Mouse (Mus musculus): Measurements from ENCODE around the gene B4galt3. TPM values are rescaled to one million over a fixed set of nuclear protein-coding genes. Genes with fewer than 3 reads are reported as not detected.
"Not testable (repeated sequence)": the region's sequence is repeated elsewhere in the genome, so short reads cannot be mapped to it uniquely, and the experiment has no call there.

Gene B4galt3
- total RNA-seq, 2 experiments from 2014 or later = 59.7 to 64.1 TPM

DNA sequence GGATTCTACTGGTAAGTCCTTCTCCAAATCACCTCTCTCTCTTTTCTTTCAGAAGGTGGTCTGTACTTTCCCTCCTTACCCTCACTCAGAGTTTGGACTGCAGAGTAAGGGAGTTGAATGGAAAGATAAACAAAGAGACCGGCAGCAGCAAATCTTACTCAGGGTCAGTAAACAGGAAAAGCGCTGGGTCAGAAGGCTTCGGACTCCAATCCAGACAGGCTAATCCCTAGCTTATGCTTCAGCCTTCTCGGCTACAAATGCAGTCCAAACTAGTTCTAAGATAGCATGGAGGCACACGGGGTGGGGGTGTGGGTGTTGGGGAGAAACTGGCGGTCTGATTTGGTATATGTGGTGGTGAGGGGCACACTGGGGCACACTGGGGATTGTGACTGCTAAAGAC, 32.7 kb upstream of the B4galt3 start:
- intact Hi-C loops (cut with DNase I) = no loop called here

DNA sequence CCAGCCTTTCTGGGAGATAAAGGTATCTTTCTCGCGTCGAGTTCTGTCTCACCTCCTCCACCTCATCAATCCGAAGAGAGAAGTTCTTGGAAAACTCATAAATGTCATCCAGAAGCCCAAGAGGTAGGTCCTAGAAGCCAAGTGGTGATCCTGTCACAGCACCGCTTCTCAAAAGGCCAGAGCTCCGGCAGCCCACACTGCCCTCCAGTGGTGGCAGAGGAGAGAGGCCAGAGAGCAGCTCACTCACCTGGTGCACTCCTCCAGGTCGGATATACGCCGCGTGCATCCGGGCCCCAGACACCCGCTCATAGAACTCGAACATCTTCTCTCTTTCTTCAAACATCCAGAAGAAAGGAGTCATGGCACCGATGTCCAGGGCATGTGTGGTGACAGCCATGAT, 31.7 kb upstream of the B4galt3 start:
- peak in 1 of 2 experiments; percentile 69 for DNase-seq (ENCODE audit: extremely low spot score in 1 of 2, low spot score in 2 of 2)
- intact Hi-C loops (cut with DNase I) = no loop called here

More for the DNA sequence above, 32.7 kb upstream of the B4galt3 start:
- no peak for DNase-seq (ENCODE audit: extremely low spot score in 1 of 2, low spot score in 2 of 2)

DNA sequence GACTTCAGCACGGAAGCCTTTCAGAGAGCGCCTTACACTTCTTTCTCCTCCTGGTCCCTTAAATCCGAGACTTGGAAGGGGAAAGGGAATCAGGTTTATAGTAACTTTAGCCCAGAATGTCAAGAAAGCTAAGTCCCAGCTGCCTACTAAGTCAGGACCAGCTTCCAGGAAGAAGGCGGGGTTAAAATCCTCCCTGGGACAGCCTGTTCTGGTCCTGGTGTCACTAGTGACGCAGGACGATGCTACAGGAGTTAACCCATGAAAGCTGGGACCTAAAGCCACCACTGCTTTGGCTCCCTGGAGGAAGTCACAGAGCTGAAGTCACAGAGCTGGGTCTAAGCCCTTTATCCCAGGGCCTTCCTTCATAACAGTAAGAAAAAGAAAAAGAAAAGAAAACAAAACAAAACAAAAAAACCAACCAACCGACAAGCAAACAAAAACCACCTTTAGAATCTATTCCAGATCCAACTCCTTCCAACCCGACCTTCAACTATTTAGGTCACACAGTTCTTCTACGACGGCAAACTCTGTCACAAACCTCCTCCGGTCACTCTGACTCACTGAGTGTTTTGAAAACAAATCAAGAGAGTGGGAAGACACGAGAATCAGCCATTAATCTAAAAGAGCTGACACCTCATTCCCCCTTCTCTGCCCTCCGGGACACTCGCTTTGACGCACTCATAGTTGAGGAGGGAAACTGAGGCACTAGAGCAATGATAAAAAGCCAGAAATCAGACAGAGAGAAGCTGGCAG, 30.0 kb upstream of the B4galt3 start:
- intact Hi-C loops (cut with DNase I) = no loop called here
- DNase-seq (ENCODE audit: extremely low spot score in 1 of 2, low spot score in 2 of 2) = no peak

DNA sequence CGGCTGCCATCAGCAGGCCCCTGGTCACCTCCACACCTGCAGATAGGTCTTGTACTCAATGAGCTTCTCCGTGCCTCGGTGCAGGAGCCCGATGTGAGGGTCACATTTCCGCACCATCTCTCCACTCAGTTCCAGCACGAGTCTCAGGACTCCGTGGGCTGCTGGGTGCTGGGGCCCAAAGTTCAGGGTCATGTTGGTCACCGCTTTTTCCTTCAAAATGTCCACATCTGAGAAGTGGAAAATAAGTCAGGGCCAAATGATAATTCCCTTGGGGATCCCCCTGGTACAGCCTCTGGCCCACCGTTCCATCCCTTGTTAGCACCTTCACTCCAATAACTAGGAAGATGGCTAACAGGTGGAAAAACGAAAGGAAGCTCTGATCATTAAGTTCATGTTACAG, 29.2 kb upstream of the B4galt3 start:
- no peak for DNase-seq (ENCODE audit: extremely low spot score in 1 of 2, low spot score in 2 of 2)
- intact Hi-C loops (cut with DNase I) = no loop called here

DNA sequence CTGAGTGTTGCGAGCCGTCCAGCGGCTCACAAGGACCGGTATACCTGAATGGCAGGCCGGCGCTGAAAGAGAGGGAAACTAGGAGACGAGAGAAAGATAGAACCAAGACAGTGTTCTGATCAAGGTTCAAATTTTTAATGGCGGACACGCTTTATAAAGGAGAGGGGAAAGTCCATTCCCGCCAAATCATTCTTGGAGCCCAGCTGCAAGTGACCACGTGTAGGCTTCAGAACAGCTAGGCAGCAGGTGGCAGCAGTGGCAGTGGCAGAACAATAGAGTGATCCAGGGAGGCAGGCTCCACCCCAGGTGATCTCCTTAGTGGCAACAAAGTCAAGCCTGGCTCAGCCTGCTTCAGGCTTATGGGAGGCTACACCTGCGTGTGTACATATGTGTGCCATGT, 28.2 kb upstream of the B4galt3 start:
- intact Hi-C loops (cut with DNase I); DNase-seq (ENCODE audit: extremely low spot score in 1 of 2, low spot score in 2 of 2): not testable (repeated sequence)

DNA sequence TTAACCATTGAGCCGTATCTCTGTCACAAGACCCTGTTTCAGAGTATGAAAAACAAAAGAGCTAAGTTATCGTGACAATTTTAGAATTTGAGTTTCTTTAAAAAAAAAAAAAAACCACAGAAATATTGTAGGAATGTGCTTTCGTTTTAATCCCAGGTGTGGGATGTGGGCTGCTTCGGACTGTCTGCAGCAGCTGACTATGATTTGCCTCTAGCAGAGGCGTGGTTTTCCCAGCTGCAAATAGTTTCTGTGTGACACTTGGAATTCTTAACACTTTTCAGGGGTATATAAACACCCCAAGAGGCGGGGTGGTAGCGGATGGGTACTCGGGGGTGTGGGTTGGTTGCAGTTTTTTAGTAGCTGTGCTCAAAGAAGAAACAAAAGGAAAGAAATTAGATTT, 24.8 kb upstream of the B4galt3 start:
- intact Hi-C loops (cut with DNase I) = no loop called here

DNA sequence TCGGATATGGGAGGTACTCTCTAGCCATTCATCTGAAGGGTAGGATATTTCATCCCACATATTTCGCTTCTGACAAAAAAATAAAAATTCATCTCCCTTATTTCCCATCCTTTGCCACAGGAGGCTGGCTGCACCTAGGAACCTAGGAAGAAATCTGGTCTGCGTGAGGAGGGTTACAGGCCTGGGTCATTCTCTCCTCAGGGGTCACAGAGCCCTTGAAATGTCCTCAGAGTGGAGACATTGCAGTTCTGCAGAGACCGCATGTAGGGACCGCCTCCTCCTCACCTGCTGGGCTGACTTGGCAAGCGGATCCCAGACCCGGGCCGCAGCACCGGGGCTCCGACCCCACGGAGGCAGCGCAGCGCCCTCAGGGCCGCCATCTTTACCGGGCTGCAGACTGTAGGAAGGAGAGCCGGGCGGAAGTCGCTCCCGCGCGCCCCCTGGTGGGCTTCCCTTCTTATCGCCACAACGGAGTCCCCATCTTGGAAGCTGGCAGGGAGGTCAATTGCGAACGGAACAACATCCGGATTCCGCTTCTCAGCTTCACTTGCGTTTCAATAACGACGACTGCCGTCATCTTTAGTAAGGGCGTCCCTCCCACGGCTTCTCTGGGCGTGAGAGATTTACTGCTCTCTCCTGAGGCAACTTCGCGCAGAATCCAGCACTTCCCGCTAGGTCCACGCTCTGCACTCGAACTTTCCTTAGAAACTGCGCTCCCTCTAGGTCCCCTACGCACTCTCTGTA, 23.2 kb upstream of the B4galt3 start:
- DNase-seq (ENCODE audit: extremely low spot score in 1 of 2, low spot score in 2 of 2) = peak; percentile 97 to 98
- intact Hi-C loops (cut with DNase I) = loop anchor here (2.0 kb wide), 1 partner anchor 24 kb away; the partner anchor contains the start of gene Tomm40l

More for the DNA sequence above, 24.8 kb upstream of the B4galt3 start:
- DNase-seq (ENCODE audit: extremely low spot score in 1 of 2, low spot score in 2 of 2) = no peak

DNA sequence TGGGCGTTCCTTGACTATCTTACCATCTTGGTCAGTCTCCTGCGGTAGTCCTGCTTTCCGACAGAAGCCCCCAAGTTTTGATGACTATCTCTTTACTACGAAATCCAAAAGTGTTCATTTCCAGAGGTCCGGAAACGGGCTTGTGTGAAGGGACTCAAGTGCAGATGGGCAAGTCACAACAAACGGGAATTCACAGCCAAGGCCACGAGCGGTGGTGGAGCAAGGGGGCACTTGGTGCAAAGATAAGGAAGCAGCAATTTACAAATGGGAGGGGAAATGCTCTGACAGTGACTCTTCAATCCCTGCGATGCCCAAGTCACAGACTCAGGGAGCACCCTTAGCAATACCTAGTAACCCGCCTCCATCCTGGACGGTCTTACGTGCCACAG, 22.7 kb upstream of the B4galt3 start:
- intact Hi-C loops (cut with DNase I) = loop anchor here (2.0 kb wide), 1 partner anchor 25 kb away; the partner anchor contains the start of gene Tomm40l
- DNase-seq (ENCODE audit: extremely low spot score in 1 of 2, low spot score in 2 of 2) = no peak

DNA sequence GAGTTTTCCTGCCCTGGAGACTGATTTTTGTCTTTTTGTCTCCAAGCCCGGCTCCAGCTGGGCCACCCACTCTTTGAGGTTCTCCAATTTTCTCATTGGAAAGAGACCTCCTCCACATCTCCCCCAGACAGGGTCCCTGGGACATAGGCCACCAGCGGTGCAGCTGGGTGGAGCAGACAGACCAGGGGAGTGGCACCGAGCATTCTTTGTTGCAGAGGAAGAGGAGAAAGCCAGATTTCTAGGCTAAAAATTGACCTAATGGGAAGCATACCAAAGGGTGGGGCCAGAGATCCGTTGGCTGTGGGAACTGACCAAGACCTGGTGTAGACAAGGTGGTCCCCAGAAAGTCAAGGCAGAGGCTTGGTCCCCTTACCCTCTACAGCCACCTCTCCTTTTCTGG, 22.2 kb upstream of the B4galt3 start:
- DNase-seq (ENCODE audit: extremely low spot score in 1 of 2, low spot score in 2 of 2) = no peak
- intact Hi-C loops (cut with DNase I) = loop anchor here (2.0 kb wide), 1 partner anchor 25 kb away; the partner anchor contains the start of gene Tomm40l

DNA sequence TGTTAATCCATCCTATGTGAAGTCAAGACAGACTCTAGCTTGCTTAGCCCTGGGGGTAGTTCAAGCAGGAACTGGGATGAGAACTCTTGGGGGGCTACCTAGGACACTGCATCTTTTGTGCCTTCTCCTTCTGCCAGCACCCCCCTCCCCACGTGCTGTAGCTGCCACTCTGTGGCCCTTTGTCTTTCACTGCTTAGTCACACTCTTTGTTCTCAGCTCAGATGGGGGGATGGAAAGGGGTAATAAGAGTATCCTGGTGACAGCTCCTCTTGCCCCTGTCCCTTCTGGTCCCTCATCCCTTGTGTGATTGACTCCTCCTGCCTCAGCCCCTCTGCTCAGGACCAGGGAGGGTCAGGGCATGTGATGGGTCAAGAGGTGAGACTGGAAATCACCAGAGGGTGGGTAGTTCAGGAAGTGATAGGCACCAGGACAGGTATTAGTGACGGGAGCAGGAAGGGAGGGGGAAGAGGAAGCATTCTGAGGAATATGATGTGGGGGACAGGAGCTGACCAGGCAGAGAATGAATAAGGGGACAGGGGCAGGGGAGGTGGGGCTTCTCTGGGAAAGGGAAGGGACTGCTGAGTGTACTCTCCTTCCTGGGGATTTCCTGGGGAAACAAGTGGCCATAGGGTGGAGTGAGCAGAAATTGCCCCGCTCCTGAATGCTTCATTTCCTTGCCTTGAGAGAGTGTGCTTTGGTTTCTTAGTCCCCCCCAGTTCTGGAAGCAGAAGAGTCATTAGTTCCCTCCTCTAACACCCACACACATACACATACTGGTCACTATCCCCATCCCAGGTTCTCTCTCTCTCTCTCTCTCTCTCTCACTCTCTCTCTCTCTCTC, 21.5 kb upstream of the B4galt3 start:
- no peak for DNase-seq (ENCODE audit: extremely low spot score in 1 of 2, low spot score in 2 of 2)
- intact Hi-C loops (cut with DNase I) = no loop called here

DNA sequence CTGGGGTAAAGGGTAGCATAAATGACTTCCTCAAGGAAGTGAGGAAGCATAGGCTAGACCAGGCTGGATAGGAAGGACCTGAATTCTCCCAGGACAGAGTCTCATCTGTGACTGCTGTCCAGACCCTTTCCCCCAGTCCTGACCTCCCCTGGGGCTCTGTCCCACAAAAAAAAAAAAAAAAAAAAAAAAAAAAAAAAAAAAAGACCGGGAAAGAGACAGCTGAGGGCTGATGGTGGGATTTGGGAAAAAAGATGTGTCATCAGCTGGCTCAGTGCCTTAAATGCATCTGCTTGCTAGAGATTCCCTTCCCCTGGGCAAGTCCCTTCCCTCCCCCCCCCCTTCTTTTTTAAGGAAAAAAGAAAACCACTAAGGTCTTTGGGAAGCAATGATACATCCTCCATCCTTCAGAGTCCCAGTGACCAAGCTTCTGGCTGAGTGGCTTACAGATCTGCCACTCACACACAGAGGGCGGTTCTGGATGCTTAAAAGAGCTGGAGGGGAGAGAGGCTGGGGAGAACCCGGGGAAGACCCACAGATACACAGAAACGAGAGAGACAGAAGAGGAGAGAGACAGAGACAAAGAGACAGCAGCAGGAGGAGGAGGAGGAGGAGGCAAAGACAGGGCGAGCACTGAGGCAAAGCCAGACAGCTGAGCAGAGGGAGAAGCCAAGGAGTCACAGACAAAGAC, 20.1 kb upstream of the B4galt3 start, which contains the start of gene Adamts4:
Gene Adamts4, plus strand, starts transcription at position 509 of the 688 bp plus-strand sequence.
- intact Hi-C loops (cut with DNase I) = loop anchor here (5.0 to 10.0 kb wide), 2 partner anchors 138 to 355 kb away; partner anchors contain the start of gene Cfap126
- DNase-seq (ENCODE audit: extremely low spot score in 1 of 2, low spot score in 2 of 2) = peak in 1 of 2 experiments; percentile 69

DNA sequence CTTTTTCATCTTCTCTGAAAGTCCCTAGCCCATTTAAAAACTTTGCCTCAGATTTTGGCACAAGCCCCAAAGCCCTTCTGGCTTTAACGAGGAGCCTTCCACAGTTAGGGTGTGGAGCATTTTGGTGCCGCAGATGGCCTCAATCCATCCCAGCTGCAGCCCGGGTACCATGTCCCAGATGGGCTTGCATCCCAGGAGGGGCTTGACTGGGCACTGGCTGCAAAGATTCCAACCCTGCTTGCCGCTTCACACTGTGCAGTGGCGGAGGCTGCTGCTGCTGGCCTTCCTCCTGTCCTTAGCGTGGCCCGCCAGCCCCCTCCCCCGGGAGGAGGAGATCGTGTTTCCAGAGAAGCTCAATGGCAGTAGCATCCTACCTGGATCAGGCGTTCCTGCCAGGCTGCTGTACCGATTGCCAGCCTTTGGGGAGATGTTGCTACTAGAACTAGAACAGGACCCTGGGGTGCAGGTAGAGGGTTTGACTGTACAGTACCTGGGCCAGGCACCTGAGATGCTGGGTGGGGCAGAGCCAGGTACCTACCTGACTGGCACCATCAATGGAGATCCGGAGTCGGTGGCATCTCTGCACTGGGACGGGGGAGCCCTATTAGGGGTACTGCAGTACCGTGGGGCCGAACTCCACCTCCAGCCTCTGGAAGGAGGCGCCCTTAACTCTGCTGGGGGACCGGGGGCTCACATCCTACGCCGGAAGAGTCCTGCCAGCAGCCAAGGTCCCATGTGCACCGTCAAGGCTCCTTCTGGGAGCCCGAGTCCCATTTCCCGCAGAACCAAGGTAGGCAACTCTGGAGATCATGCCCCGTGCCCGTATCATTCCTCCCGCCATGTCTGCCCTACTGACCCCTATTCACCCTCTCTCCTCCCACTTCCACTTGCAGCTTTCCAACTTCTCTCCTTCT, 19.2 kb upstream of the B4galt3 start, which contains the start of gene Ndufs2:
Gene Ndufs2, minus strand, starts transcription at position 709 of the 914 bp plus-strand sequence.
- intact Hi-C loops (cut with DNase I) = loop anchor here (5.0 to 10.0 kb wide), 2 partner anchors 139 to 356 kb away; partner anchors contain the start of gene Cfap126
- peak in 1 of 2 experiments; percentile 48 for DNase-seq (ENCODE audit: extremely low spot score in 1 of 2, low spot score in 2 of 2)

DNA sequence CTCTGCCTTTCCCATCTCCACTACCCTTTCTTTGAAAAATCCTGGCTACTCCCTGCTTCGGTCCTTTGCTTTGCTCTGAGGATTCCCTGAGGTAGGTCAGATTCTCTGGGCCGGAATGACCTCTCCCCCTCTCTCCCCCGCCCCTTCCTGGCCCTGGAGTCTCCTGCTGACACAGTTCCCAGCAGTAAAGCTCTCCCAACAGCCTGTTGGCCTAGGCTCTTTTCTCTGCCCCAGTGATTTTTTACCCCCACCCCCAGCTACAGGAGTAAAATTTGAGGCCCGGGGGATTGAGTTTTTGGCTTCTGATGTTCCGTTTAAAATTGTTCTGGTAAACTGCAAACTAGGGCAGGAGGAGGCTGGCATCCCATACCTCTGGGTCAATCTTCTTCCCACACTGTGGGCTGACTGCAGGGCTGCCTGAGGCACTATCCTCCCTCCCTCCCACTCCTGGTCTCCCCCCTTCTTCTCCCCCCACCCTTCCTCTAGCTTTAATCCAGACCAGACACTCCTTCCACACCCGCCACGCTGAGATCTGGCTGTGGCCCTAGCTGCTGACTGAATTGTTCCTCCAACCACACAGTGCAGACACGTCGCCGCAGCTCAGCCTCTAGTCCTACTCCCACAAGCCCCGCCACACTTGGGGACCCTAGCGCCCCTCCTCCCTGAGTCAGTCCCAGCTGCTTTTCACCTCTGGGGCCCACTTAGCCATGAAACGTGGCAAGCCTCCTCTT, 18.4 kb upstream of the B4galt3 start:
- peak in 1 of 2 experiments; percentile 61 for DNase-seq (ENCODE audit: extremely low spot score in 1 of 2, low spot score in 2 of 2)
- intact Hi-C loops (cut with DNase I) = loop anchor here (5.0 to 10.0 kb wide), 2 partner anchors 139 to 357 kb away; partner anchors contain the start of gene Cfap126

DNA sequence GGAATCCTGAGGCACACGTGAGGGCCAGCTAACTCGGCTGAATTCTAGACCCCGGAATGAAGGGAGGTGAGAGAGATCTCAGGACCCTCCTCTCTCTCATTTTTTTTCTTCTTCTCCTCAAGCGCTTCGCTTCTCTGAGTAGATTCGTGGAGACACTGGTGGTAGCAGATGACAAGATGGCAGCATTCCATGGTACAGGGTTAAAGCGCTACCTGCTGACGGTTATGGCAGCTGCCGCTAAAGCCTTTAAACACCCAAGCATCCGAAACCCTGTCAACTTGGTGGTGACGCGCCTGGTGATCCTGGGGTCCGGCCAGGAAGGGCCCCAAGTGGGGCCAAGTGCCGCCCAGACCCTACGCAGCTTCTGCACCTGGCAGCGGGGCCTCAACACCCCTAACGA, 17.7 kb upstream of the B4galt3 start:
- intact Hi-C loops (cut with DNase I) = loop anchor here (5.0 to 10.0 kb wide), 2 partner anchors 140 to 358 kb away; partner anchors contain the start of gene Cfap126
- no peak for DNase-seq (ENCODE audit: extremely low spot score in 1 of 2, low spot score in 2 of 2)

DNA sequence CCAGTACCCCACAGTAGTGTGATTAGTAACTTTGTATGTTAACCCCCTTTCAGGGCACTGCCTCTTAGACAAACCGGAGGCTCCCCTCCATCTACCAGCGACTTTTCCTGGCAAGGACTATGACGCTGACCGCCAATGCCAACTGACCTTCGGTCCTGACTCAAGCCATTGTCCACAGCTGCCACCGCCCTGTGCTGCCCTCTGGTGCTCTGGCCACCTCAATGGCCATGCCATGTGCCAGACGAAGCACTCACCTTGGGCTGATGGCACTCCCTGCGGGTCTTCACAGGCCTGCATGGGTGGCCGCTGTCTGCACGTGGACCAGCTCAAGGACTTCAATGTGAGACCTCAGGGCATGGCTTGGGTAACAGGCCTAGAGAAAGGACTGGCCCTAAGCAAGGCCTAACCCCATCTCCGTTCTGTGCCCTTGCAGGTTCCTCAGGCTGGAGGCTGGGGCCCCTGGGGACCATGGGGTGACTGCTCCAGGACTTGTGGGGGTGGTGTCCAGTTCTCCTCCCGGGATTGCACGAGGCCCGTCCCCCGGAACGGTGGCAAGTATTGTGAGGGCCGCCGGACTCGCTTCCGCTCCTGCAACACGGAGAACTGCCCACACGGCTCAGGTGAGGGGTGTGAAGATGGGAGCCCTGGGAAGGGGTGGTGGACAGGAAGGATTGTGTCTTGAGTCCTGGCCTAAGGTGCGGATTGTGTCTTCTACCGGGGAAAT, 13.9 kb upstream of the B4galt3 start:
- intact Hi-C loops (cut with DNase I) = loop anchor here (10.0 kb wide), 1 partner anchor 361 kb away; no protein-coding TSS in a partner anchor
- no peak for DNase-seq (ENCODE audit: extremely low spot score in 1 of 2, low spot score in 2 of 2)
